Mouse (Mus musculus) small intestine, adult 2 months (tissue): Measurements from ENCODE around the gene Ktn1.

ENCODE experiments used
- CTCF ChIP-seq: fragments of 200-500 bp; IDR thresholded peaks from 2 replicates; pipeline ENCODE4 v1.5.1; 2012; ENCODE audit warnings: low read depth, mild to moderate bottlenecking, control low read depth, inconsistent platforms, low read length, moderate library complexity, mixed read lengths; ENCODE audit not compliant: insufficient replicate concordance, insufficient read length; ENCODE audit errors: extremely low read depth
- POLR2A ChIP-seq: fragments of 200-500 bp; IDR thresholded peaks from 2 replicates; pipeline ENCODE4 v1.6.1; 2012; ENCODE audit warnings: low read depth, mild to moderate bottlenecking, control low read depth, inconsistent platforms, low read length, moderate library complexity

DNA sequence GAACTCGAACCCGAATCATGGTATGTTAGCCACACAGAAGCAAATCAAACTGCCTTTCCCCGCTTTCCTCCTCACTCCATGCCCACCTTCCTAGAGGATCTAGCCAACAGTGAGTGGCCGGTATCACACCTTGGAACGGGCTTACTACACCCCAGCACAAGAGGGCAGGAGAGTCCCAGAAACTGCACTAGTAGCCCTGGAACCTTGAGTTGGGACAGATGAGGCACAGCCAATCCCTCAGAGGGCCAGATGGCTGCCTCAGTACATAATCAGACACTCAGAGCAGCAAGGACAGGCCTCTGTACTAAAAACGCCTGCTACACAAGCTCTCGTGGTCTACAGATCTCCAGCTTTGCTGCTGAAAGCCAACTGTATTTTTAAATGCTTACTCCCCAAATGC, 94.4 kb downstream of the Ktn1 start:
- TF ChIP-seq CTCF: no peak
- TF ChIP-seq POLR2A: no peak
